Mouse (Mus musculus) liver, embryonic 14.5 days (tissue): ENCODE measurements at regions not wholly inside any gene's neighbourhood (a gene's known extent, or its start where the extent isn't known, plus 50 kb on each side); places are given as distances from the start of the nearest gene placed in this dataset.

ENCODE experiments used
- CTCF ChIP-seq: IDR thresholded peaks from 2 replicates; pipeline ENCODE4 v1.5.1; 2016; ENCODE audit warnings: antibody characterized with exemption, low read depth, control low read depth
- EP300 ChIP-seq: IDR thresholded peaks from 2 replicates; pipeline ENCODE4 v1.6.1; 2016; ENCODE audit warnings: antibody characterized with exemption, low read depth

GRCm38 (mm10) chr2:47879796-47880195 lies 934.1 kb upstream of the Acvr2a start:
- TF ChIP-seq CTCF (no peak), EP300 (no peak)
